Mouse (Mus musculus) right cerebral cortex, postnatal 36 days (tissue): ENCODE measurements around the gene Srgap1.
A peak's percentile ranks its signal among the peaks of the same experiment; 100 is the strongest.

Experiments
- DNase-seq, 2 experiments: peaks; one replicate each; pipeline ENCODE4 v3.0.0; 2022; ENCODE audit warnings: low spot score in 2 of 2, mixed read lengths in 1 of 2

The Srgap1 gene

GRCm38 (mm10) chr10:121764469-121765173 is 282.5 kb downstream of the Srgap1 start:
- no peak for DNase-seq

GRCm38 (mm10) chr10:121763191-121763590 is 283.9 kb downstream of the Srgap1 start:
- no peak for DNase-seq

- no peak for DNase-seq
Measured at GRCm38 (mm10) chr10:121762141-121762540, 285.0 kb downstream of the Srgap1 start.

GRCm38 (mm10) chr10:121759095-121759494 is 288.0 kb downstream of the Srgap1 start:
- no peak for DNase-seq

- no peak for DNase-seq
Measured at GRCm38 (mm10) chr10:121756677-121757076, 290.4 kb downstream of the Srgap1 start.

- DNase-seq: no peak
Measured at GRCm38 (mm10) chr10:121755822-121756221, 291.3 kb downstream of the Srgap1 start.

GRCm38 (mm10) chr10:121754237-121754636 is 292.9 kb downstream of the Srgap1 start:
- no peak for DNase-seq

- DNase-seq: peak; percentile 36 to 61
Measured at GRCm38 (mm10) chr10:121750175-121750574, 296.9 kb downstream of the Srgap1 start.

- DNase-seq: no peak
Measured at GRCm38 (mm10) chr10:121742336-121742735, 304.8 kb downstream of the Srgap1 start.

- DNase-seq: peak; percentile 68 to 76
Measured at GRCm38 (mm10) chr10:121739548-121740505, 307.3 kb downstream of the Srgap1 start, which contains the start of gene BC048403. Gene BC048403, plus strand, starts transcription at chr10:121739937.

- DNase-seq: no peak
Measured at GRCm38 (mm10) chr10:121737256-121737655, 309.9 kb downstream of the Srgap1 start.

- no peak for DNase-seq
Measured at GRCm38 (mm10) chr10:121732542-121732941, 314.6 kb downstream of the Srgap1 start.

- no peak for DNase-seq
Measured at GRCm38 (mm10) chr10:121731048-121731725, 315.9 kb downstream of the Srgap1 start.
